Mouse (Mus musculus) heart, embryonic 11.5 days (tissue): ENCODE data around the gene Cald1. TPM values are rescaled to one million over a fixed set of nuclear protein-coding genes. Genes with fewer than 3 reads are reported as not detected.

ENCODE experiments used
- ATAC-seq: fragments of 200-750 bp; cut with Nextera tagmentation; replicated peaks from 2 replicates; pipeline ENCODE4 v1.8.0; 2017; ENCODE audit warnings: moderate library complexity; ENCODE audit not compliant: insufficient number of reproducible peaks, low FRiP score, low TSS enrichment
- H3K27ac ChIP-seq: fragments of 300-500 bp; sonication (generic); 2 replicates; pipeline ENCODE4 v1.5.1; 2014; ENCODE audit warnings: mild to moderate bottlenecking, low read depth, low read length
- H3K27me3 ChIP-seq: fragments of 300-500 bp; sonication (generic); 2 replicates; pipeline ENCODE4 v1.6.1; 2014; ENCODE audit warnings: mild to moderate bottlenecking, low read length, mixed read lengths; ENCODE audit not compliant: control insufficient read depth, insufficient read depth
- H3K36me3 ChIP-seq: fragments of 300-500 bp; sonication (generic); 2 replicates; pipeline ENCODE4 v1.6.1; 2014; ENCODE audit warnings: mild to moderate bottlenecking, low read length, moderate library complexity, mixed read lengths; ENCODE audit not compliant: control insufficient read depth, insufficient read depth
- H3K4me1 ChIP-seq: fragments of 300-500 bp; sonication (generic); 2 replicates; pipeline ENCODE4 v1.6.1; 2014; ENCODE audit warnings: low read length; ENCODE audit not compliant: control insufficient read depth, insufficient read depth
- H3K4me2 ChIP-seq: fragments of 300-500 bp; sonication (generic); 2 replicates; pipeline ENCODE4 v1.6.1; 2014; ENCODE audit warnings: mild to moderate bottlenecking, moderate library complexity
- H3K4me3 ChIP-seq: fragments of 300-500 bp; sonication (generic); 2 replicates; pipeline ENCODE4 v1.5.1; 2014; ENCODE audit warnings: low read depth, low read length
- H3K9ac ChIP-seq: fragments of 300-500 bp; sonication (generic); 2 replicates; pipeline ENCODE4 v1.6.1; 2014; ENCODE audit warnings: mild to moderate bottlenecking, low read depth, low read length, moderate library complexity
- H3K9me3 ChIP-seq: fragments of 300-500 bp; sonication (generic); replicated peaks from 2 replicates; pipeline ENCODE4 v1.6.1; 2016; ENCODE audit warnings: low read length; ENCODE audit not compliant: control insufficient read depth
- WGBS: fragments of 180-500 bp; shearing (Covaris S2); extraction: QIAGEN DNeasy Blood & Tissue Kit; methylation state at CpG from one replicate; pipeline ENCODE4 v1.1.7; 2014; ENCODE audit not compliant: insufficient replicate concordance; 5-methylcytosine and 5-hydroxymethylcytosine counted together
- polyA plus RNA-seq: library from polyadenylated mRNA; unstranded; fragments of >200 nt; fragmentation: Nextera tagmentation; extraction: Ambion mirVana; gene quantifications from 2 replicates; pipeline ENCODE4 v1.2.1, GENCODE M21; 2014

The Cald1 gene
- polyA plus RNA-seq, 1 experiment from 2014 or later = 167 TPM

GRCm38 (mm10) chr6:34710848-34711247 lies 112.5 kb downstream of the Cald1 start:
- no peak for ATAC-seq
- Histone ChIP-seq H3K4me2 (peak overlapping the region; percentile 78), H3K4me1 (peaks cover 58% of the 10 kb centered on the region), H3K27me3 (no peaks in the 10 kb centered on the region), H3K27ac (0 out of 2 replicates have a peak overlapping the region, but pooled peaks have one; percentile 91), H3K9me3 (no peaks in the 10 kb centered on the region), H3K36me3 (no peaks in the 10 kb centered on the region), H3K4me3 (peak overlapping the region; percentile 54), H3K9ac (peak overlapping the region; percentile 89)
- 32% methylated on average over 5 of the region's 5 CpGs for WGBS

- no peak overlapping the region for H3K9ac ChIP-seq
- no peak for ATAC-seq
- no peaks in the 10 kb centered on the region for H3K9me3 ChIP-seq
- H3K4me2 ChIP-seq = peak overlapping the region; percentile 78
- WGBS = 55% methylated on average over 10 of the region's 10 CpGs
- H3K4me1 ChIP-seq = peaks cover 65% of the 10 kb centered on the region
- H3K27me3 ChIP-seq = no peaks in the 10 kb centered on the region
- no peak overlapping the region for H3K4me3 ChIP-seq
- H3K36me3 ChIP-seq = no peaks in the 10 kb centered on the region
- no peak overlapping the region for H3K27ac ChIP-seq
Measured at GRCm38 (mm10) chr6:34711620-34712019, 113.3 kb downstream of the Cald1 start.

- Histone ChIP-seq H3K9me3 (no peaks in the 10 kb centered on the region), H3K27ac (no peak overlapping the region), H3K9ac (no peak overlapping the region), H3K4me1 (peaks cover 66% of the 10 kb centered on the region), H3K27me3 (no peaks in the 10 kb centered on the region), H3K36me3 (no peaks in the 10 kb centered on the region), H3K4me3 (no peak overlapping the region), H3K4me2 (no peak overlapping the region)
- whole genome bisulfite sequencing = 56% methylated on average over 4 of the region's 4 CpGs
- no peak for ATAC-seq
Measured at GRCm38 (mm10) chr6:34713169-34713568, 114.9 kb downstream of the Cald1 start.

GRCm38 (mm10) chr6:34713777-34714176 lies 115.5 kb downstream of the Cald1 start:
- Histone ChIP-seq H3K36me3 (no peaks in the 10 kb centered on the region), H3K27me3 (no peaks in the 10 kb centered on the region), H3K9ac (no peak overlapping the region), H3K4me3 (no peak overlapping the region), H3K4me1 (peaks cover 65% of the 10 kb centered on the region), H3K9me3 (no peaks in the 10 kb centered on the region), H3K27ac (no peak overlapping the region), H3K4me2 (no peak overlapping the region)
- no peak for ATAC-seq
- 87% methylated on average over 8 of the region's 8 CpGs for WGBS

- H3K4me2 ChIP-seq = no peak overlapping the region
- no peaks in the 10 kb centered on the region for H3K9me3 ChIP-seq
- no peak for ATAC-seq
- peaks cover 69% of the 10 kb centered on the region for H3K4me1 ChIP-seq
- no peaks in the 10 kb centered on the region for H3K36me3 ChIP-seq
- H3K27ac ChIP-seq = no peak overlapping the region
- 82% methylated on average over 4 of the region's 4 CpGs for WGBS
- H3K9ac ChIP-seq = no peak overlapping the region
- H3K4me3 ChIP-seq = no peak overlapping the region
- H3K27me3 ChIP-seq = no peaks in the 10 kb centered on the region
Measured at GRCm38 (mm10) chr6:34714612-34715011, 116.3 kb downstream of the Cald1 start.

- no peaks in the 10 kb centered on the region for H3K36me3 ChIP-seq
- H3K4me1 ChIP-seq = peaks cover 65% of the 10 kb centered on the region
- H3K4me3 ChIP-seq = no peak overlapping the region
- peak overlapping the region; percentile 82; the same call in 1 of the 2 replicates for H3K27ac ChIP-seq
- no peaks in the 10 kb centered on the region for H3K27me3 ChIP-seq
- no peak for ATAC-seq
- no peak overlapping the region for H3K9ac ChIP-seq
- H3K9me3 ChIP-seq = no peaks in the 10 kb centered on the region
- H3K4me2 ChIP-seq = no peak overlapping the region
- WGBS = 77% methylated on average over 9 of the region's 9 CpGs
Measured at GRCm38 (mm10) chr6:34716206-34716887, 118.0 kb downstream of the Cald1 start.

- ATAC-seq = peak; percentile 60; the same call in 1 of the 2 replicates
- Histone ChIP-seq H3K9ac (0 out of 2 replicates have a peak overlapping the region, but pooled peaks have one; percentile 5), H3K4me3 (no peak overlapping the region), H3K4me2 (peak overlapping the region; percentile 16), H3K27ac (peak overlapping the region; percentile 82), H3K4me1 (peaks cover 68% of the 10 kb centered on the region), H3K27me3 (no peaks in the 10 kb centered on the region), H3K9me3 (no peaks in the 10 kb centered on the region), H3K36me3 (no peaks in the 10 kb centered on the region)
- WGBS = 15% methylated on average over 3 of the region's 3 CpGs
Measured at GRCm38 (mm10) chr6:34716888-34717635, 118.8 kb downstream of the Cald1 start.

- Histone ChIP-seq H3K9ac (no peak overlapping the region), H3K9me3 (no peaks in the 10 kb centered on the region), H3K4me1 (peaks cover 68% of the 10 kb centered on the region), H3K4me3 (no peak overlapping the region), H3K27ac (peak overlapping the region; percentile 82), H3K27me3 (no peaks in the 10 kb centered on the region), H3K36me3 (no peaks in the 10 kb centered on the region), H3K4me2 (no peak overlapping the region)
- no peak for ATAC-seq
- 54% methylated on average over 4 of the region's 4 CpGs for WGBS
Measured at GRCm38 (mm10) chr6:34717651-34718050, 119.4 kb downstream of the Cald1 start.
